ENCODE assay signal across 8 mouse cellular contexts in the genomic region with DNA sequence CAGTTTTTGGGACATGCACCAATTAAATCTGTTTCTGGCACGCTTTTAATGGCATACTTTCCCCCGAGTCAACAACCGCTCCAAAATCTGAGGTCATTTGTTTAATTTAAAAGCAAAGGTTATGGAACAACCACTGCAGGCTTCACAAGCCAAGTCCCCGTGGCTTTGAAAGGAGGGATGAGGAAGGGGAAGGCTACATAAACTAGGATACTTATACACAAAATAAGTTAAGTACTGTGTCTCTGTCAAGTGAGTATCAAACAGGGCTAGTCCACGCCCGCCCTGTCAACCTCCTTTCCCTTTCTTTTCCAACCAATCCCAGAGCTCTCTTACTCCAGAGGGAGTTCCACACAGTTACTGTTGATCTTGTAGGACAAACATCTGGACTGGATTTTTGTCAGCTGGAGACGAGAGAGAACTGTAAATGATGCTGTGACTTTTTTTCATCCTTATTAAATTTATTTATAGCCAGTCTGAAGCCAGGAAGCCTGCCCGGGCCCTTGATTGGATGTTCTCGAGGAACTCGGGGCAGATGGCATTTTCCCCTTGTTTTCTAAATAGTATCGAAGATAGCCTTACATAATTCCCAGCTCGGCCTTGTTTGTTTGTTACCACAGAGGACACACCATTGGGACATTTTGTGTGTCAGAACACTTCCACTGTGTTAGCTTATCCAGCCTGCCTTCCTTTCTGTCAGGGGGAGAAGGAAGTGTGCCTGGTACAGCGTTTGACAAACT.
DNase-seq lines count a peak whose midpoint lies in the region; ATAC-seq lines count a peak whose summit lies in the region.

No protein-coding gene starts in this region.

- DNase-seq in adrenal gland, postnatal 10 days = peak; percentile 34
- DNase-seq in adrenal gland, adult 8-10 months = no peak
- DNase-seq in brain, adult 2 months (ENCODE audit: low read depth, low spot score) = peak; percentile 20
- DNase-seq in limb, embryonic 11.5 days (ENCODE audit: low spot score) = peak; percentile 47
- no peak for DNase-seq in spleen, adult 12 weeks (ENCODE audit: low spot score)
- DNase-seq in left cerebral cortex, adult 8-10 months (ENCODE audit: low spot score in 2 of 2) = no peak

- H3K27ac ChIP-seq in heart, embryonic 16.5 days (ENCODE audit: low read length) = peak overlapping the region; percentile 82
- H3K27ac ChIP-seq in limb, embryonic 11.5 days (replicated peaks; ENCODE audit: low read depth, low read length) = peak overlapping the region; percentile 76

- no peaks in the 10 kb centered on the region for H3K9me3 ChIP-seq in heart, embryonic 16.5 days (replicated peaks; ENCODE audit: control insufficient read depth, low read length)
- H3K9me3 ChIP-seq in limb, embryonic 11.5 days (ENCODE audit: control insufficient read depth, low read length) = no peaks in the 10 kb centered on the region

- H3K36me3 ChIP-seq in heart, embryonic 16.5 days (ENCODE audit: control insufficient read depth, insufficient read depth) = no peaks in the 10 kb centered on the region
- H3K36me3 ChIP-seq in limb, embryonic 11.5 days (ENCODE audit: control insufficient read depth, insufficient read depth, low read length) = no peaks in the 10 kb centered on the region

- peak; percentile 63 for ATAC-seq in heart, embryonic 16.5 days (replicated peaks; ENCODE audit: extremely low read depth, insufficient read depth, low FRiP score)
- ATAC-seq in limb, embryonic 11.5 days (ENCODE audit: insufficient number of reproducible peaks, low FRiP score, low TSS enrichment, low read depth) = peak; percentile 73
- ATAC-seq in activated CD4-positive, CD25-positive, alpha-beta regulatory T cell, adult 4 months = no peak

- H3K9ac ChIP-seq in heart, embryonic 16.5 days (ENCODE audit: low read length) = no peak overlapping the region
- no peak overlapping the region for H3K9ac ChIP-seq in limb, embryonic 11.5 days (ENCODE audit: low read length)

- no peak overlapping the region for H3K4me3 ChIP-seq in heart, embryonic 16.5 days (ENCODE audit: low read length)
- H3K4me3 ChIP-seq in limb, embryonic 11.5 days (ENCODE audit: low read depth, low read length) = no peak overlapping the region

- H3K4me2 ChIP-seq in heart, embryonic 16.5 days (ENCODE audit: low read depth, low read length) = no peak overlapping the region
- no peak overlapping the region for H3K4me2 ChIP-seq in limb, embryonic 11.5 days (ENCODE audit: low read depth, severe bottlenecking)

- WGBS in heart, embryonic 16.5 days = 51% methylated on average over 13 of the region's 13 CpGs
- 29% methylated on average over 13 of the region's 13 CpGs for WGBS in limb, embryonic 11.5 days

- H3K27me3 ChIP-seq in heart, embryonic 16.5 days (ENCODE audit: control insufficient read depth, insufficient read depth, low read length) = no peaks in the 10 kb centered on the region
- no peaks in the 10 kb centered on the region for H3K27me3 ChIP-seq in limb, embryonic 11.5 days (ENCODE audit: control insufficient read depth, insufficient read depth, low read length)

- H3K4me1 ChIP-seq in heart, embryonic 16.5 days (ENCODE audit: control insufficient read depth, insufficient read depth, low read length) = peaks cover 32% of the 10 kb centered on the region
- peaks cover 30% of the 10 kb centered on the region for H3K4me1 ChIP-seq in limb, embryonic 11.5 days (ENCODE audit: control insufficient read depth, insufficient read depth, low read length)

Comparison
In these comparisons a context has a peak if more than half of its experiments do, and no peak if none do; other contexts are left out.
1. DNase-seq: peak in adrenal gland, postnatal 10 days (single experiment), brain, adult 2 months (single experiment) and limb, embryonic 11.5 days (single experiment); none in adrenal gland, adult 8-10 months (single experiment), spleen, adult 12 weeks (single experiment) and left cerebral cortex, adult 8-10 months (0 of 2).